Mouse (Mus musculus): ENCODE measurements around the gene 2010111I01Rik.

2010111I01Rik gene

GRCm38 (mm10) chr13:63112598-63113372 lies 148.1 kb downstream of the 2010111I01Rik start:
- no peak for DNase-seq (ENCODE audit: low spot score in 2 of 2)

GRCm38 (mm10) chr13:63113881-63114301 lies 149.2 kb downstream of the 2010111I01Rik start:
- no peak for DNase-seq (ENCODE audit: low spot score in 2 of 2)

GRCm38 (mm10) chr13:63115187-63115784 lies 150.6 kb downstream of the 2010111I01Rik start:
- DNase-seq (ENCODE audit: low spot score in 2 of 2): no peak

DNA sequence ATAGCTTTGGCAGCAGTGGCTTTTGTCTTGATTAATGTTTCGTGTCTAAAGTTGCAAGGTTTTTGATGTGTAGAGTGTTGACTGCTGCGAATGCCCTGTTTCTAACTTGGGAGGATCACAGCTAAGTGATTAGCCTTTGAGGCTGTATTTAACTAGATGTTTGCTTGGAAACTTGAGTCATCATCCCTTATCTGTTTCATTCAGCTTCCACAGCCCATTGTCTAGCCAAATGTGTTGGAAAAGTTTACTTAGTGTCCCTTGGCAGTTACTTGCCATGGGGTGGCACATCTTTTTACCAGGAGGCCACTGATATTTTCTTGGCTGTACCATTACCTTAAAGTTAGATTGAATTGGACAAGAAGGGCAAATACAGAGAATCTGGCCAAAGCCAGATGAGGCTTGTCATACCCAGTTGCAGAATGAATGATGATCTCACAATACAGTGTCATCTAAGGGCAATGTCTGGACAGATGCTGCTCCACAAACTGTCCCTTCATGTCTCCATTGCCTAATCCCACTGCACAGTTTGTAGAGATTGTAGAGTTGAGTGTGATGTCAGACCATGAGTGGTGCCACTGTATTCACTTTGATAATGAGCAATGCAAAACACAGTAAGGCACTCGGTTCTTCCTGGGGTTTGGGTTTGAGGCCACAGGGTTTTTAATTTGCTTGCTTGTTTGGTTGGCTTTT lies 152.9 kb downstream of the 2010111I01Rik start:
- no peak for DNase-seq (ENCODE audit: low spot score in 2 of 2)

DNA sequence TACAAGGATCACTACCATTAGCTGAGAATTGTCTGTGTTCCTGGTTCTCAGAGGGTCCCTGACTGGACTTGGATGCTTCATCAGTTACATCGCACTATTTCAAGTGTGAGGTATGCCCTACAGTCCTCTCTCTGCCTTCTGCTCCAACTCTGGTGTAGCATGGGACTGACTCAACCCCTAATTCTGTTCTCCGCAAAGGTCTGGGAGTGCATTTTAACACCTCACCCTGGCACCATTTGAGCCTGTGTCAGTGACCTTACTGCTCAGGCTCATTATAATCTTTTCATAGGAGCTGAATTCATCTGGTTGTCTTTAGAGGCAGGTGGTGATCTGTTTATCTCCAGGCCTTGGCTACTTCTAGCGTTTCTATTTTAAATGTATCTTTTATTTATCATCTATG lies 154.0 kb downstream of the 2010111I01Rik start:
- no peak for DNase-seq (ENCODE audit: low spot score in 2 of 2)

DNA sequence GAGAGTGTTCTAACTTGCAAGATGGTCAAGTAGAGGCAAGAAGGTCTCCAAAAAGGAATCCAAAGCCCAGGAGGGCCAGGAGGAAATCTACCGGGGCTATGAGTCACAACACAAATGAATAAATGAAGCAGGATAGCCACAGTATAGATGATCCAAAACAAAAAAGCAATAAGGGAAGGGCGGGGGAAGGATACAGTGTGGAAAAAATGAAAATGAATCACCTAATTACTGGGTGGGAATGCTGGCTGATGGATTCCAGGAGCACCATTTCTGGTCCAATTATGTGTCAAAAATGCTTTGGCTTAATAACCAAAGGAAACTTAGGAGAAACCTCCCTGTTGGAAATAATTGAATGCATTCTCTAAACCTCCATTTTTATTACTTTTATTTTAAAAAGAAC lies 155.6 kb downstream of the 2010111I01Rik start:
- DNase-seq (ENCODE audit: low spot score in 2 of 2): no peak

DNA sequence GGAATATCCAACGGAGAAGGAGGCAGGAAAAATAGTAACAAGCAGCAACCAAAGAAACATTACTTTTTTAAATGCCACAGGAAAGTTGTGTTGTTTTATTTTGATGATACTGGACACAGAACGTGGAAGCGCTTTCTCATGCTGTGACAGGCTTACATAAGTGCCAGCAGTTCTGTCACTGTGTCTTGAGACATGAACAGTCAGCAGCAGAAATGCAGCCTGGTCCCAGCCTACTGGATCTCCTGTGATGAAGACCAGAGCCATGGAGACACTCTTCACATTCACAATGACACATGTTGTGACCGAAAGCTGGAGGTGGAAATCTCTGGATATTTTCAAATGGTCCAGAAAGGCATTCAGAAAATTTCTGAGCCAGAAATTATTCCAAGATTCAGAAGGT lies 157.1 kb downstream of the 2010111I01Rik start:
- DNase-seq (ENCODE audit: low spot score in 2 of 2): no peak

DNA sequence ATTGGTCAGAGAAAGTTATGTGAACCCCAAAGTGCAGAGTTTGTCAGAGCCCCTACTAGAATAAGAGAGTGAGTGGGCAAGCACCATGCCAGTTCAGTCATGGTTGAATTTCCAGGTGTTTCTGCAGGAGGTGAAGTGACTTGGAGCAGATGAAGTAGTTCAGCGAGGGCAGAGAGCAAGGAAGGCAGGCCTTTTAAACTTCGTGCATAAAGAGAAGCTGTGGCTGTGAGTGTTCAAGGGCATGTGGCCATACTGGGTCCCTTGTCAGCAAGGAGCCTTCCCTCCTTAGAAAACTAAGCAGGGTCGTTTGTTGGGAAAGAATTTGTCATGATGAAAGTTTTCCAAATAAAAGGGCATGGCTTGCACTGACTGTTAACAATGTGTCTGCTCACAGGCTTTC lies 161.5 kb downstream of the 2010111I01Rik start:
- no peak for DNase-seq (ENCODE audit: low spot score in 2 of 2)

GRCm38 (mm10) chr13:63127516-63127915 lies 162.8 kb downstream of the 2010111I01Rik start:
- DNase-seq (ENCODE audit: low spot score in 2 of 2): no peak

GRCm38 (mm10) chr13:63134879-63135421 lies 170.3 kb downstream of the 2010111I01Rik start:
- no peak for DNase-seq (ENCODE audit: low spot score in 2 of 2)

- DNase-seq (ENCODE audit: low spot score in 2 of 2): no peak
Observed at GRCm38 (mm10) chr13:63135994-63136393, 171.3 kb downstream of the 2010111I01Rik start.

DNA sequence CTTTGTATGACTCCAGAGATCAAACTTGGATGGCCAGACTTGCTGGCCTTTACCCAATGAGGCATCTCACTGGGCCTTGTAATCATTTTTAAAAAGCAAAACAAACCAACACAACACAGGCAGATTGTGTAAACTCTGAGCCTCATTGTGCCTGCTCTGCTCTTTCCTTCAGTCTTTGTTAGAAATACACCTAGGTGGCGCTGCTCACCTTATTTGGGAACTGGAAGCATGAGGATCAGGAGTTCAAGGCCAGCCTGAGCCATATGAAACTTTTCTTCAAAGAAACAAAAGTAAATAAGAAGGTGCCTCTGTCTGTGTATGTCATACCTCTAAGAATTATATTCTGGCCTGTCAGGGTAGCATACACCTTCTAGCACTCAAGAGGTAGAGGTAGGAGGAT lies 172.1 kb downstream of the 2010111I01Rik start:
- DNase-seq (ENCODE audit: low spot score in 2 of 2): no peak

DNA sequence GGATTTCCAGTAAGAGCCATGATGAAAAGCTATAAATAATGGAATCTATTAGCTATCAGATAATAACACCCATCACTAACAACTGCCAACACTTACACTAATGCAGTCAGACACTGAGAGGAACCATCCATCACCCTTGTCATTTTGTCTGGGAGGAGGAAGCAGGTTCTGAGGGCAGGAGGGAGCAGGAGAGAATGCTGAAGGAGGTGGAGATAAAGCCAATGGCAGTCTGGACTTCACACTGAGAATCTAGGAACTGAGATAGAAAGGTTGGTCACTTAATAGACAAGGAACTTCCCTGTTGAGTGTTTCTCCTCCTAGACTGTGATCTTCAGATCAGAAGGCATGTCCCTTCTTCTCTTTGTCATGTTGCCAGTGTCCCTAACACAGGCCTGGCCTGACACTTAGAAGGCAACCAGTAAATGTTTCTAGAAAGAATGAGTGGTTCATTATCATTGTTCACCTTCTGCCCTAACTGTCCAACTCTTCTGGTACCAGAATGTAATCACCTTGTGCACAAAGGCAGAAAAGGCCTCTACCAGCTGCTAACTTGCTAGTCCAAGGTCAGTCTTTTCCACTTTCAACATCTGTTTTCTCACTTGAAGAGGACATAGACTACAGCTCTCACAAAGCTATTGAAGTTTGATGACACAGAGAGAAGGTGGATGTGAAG lies 173.8 kb downstream of the 2010111I01Rik start:
- no peak for DNase-seq (ENCODE audit: low spot score in 2 of 2)

GRCm38 (mm10) chr13:63139463-63140226 lies 175.0 kb downstream of the 2010111I01Rik start:
- peak in 1 of 2 experiments; percentile 38 for DNase-seq (ENCODE audit: low spot score in 2 of 2)

DNA sequence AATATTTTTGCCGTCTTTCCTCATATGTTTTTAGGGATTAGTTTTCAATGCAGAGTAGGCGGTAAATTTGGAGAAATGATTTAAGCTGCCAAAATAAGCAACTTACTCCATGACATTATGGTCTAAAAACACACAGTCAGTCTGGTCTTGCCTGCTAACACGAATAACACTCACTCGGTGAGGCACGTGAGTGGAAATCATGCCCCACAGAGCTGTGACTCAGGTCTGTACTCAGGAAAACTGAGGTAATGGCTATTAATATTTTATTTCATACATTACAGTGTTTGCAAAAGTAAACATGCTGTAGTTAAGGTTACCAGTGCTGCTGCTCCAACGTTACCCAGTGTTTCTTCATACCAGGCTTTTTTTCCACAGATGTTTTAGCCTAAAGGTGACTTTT lies 176.1 kb downstream of the 2010111I01Rik start:
- no peak for DNase-seq (ENCODE audit: low spot score in 2 of 2)

- DNase-seq (ENCODE audit: low spot score in 2 of 2): no peak
Observed at GRCm38 (mm10) chr13:63141275-63141674, 176.6 kb downstream of the 2010111I01Rik start.

DNA sequence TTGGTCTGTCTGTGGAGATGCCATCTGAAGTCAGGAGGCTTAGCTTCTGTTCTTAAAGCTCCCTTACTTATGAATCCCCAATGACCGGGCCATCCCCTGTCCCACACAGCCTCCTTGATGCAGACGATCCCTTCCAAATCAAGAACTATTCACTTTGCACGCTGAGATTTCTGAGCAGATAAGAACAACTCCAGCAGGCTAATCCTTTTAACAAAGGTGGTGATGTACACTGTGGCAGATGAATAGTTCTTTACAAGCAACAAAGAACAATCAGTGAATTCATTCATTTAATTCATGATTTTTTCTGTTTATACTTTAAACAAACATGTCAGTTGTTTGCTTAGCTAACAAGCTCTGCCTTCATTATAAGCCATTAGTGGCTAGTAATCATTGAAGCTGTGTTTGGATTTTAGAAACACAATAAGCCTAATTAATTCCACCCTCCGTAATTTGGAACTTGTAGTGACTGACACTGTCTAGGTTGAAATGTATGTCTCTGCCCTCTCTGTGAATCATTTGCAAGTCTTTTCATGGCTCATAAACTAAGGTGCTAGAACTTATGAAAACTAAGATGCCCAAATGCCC lies 182.0 kb downstream of the 2010111I01Rik start:
- DNase-seq (ENCODE audit: low spot score in 2 of 2): no peak

DNA sequence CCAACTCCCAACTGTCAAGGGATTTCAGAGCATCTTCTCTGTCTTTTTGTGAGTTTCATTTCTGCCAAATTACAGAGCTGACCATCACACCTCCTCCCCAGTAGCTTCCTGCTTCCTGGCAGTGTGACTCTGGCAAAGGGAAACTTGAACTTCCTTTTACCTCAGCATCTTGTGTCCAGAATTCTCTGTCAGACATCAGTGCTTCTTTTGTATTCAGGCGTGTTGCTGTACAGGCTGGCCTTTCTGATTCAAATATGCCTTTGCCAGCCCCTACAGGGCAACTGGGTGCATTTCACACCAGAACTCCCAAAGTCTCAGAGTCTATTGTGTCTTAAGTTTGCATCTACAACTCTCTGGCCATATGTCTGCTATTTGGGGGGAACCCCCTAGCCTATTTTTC lies 183.5 kb downstream of the 2010111I01Rik start:
- no peak for DNase-seq (ENCODE audit: low spot score in 2 of 2)

DNA sequence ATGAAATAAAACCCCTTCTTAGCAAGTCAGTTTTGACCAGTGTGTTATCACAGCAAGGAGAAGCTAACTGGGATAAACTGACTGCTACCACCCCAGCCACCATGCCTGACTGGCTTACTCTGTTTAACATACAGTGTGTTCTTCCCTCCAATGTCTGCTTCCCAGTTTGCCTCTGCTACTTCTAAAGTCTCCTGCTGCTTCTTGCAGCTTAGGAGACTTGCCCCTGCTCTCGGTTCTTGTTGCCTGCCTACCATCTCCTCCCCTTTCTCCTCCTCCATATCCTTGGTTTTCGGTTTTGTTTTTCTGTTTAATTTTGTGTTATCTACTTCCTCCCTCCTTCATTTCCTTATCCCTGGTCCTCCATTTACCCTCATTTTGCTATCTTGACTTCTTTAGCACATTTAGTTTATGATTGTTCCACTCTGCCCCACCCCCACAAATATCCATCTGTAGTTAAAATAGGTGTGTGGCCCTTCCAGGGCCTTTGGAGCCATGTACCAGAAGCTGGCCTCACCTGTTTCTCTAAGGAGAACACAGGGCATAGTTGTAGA lies 185.9 kb downstream of the 2010111I01Rik start:
- no peak for DNase-seq (ENCODE audit: low spot score in 2 of 2)

- no peak for DNase-seq (ENCODE audit: low spot score in 2 of 2)
Observed at GRCm38 (mm10) chr13:63151028-63151738, 186.5 kb downstream of the 2010111I01Rik start.
